Mouse (Mus musculus) embryo, embryonic 10.5 days (tissue): ENCODE data around the gene Dbr1.
A peak's percentile ranks its signal among the peaks of the same experiment; 100 is the strongest.
"Not testable (repeated sequence)": the region's sequence is repeated elsewhere in the genome, so short reads cannot be mapped to it uniquely, and the experiment has no call there.

ENCODE experiments used
- DNase-seq: peaks from one replicate; pipeline ENCODE4 v3.0.0-alpha.2; 2015; ENCODE audit warnings: low spot score

Gene Dbr1

GRCm38 (mm10) chr9:99575677-99576480 lies at the start of gene Dbr1:
Dbr1 (plus strand) TSS chr9:99575799.
- peak; percentile 97 for DNase-seq

GRCm38 (mm10) chr9:99531865-99532264 lies 43.7 kb upstream of the Dbr1 start:
- DNase-seq, result no peak

- no peak for DNase-seq
These were observed 29.3 kb upstream of the Dbr1 start for GRCm38 (mm10) chr9:99546259-99546658.

GRCm38 (mm10) chr9:99552068-99552467 lies 23.5 kb upstream of the Dbr1 start:
- DNase-seq, result no peak

GRCm38 (mm10) chr9:99553049-99553448 lies 22.6 kb upstream of the Dbr1 start:
- no peak for DNase-seq

- DNase-seq, result no peak
These were observed 21.5 kb upstream of the Dbr1 start for GRCm38 (mm10) chr9:99554052-99554451.

GRCm38 (mm10) chr9:99555253-99555652 lies 20.3 kb upstream of the Dbr1 start:
- DNase-seq, result no peak

- no peak for DNase-seq
These were observed 17.9 kb upstream of the Dbr1 start for GRCm38 (mm10) chr9:99557580-99558300.

GRCm38 (mm10) chr9:99558824-99559556 lies 16.6 kb upstream of the Dbr1 start:
- DNase-seq, result no peak

- DNase-seq, result no peak
These were observed 16.1 kb upstream of the Dbr1 start for GRCm38 (mm10) chr9:99559557-99559904.

GRCm38 (mm10) chr9:99560389-99560788 lies 15.2 kb upstream of the Dbr1 start:
- no peak for DNase-seq

- peak; percentile 73 for DNase-seq
These were observed 11.9 kb upstream of the Dbr1 start for GRCm38 (mm10) chr9:99563714-99564113.

GRCm38 (mm10) chr9:99568023-99568346 lies 7.6 kb upstream of the Dbr1 start:
- DNase-seq, result peak; percentile 57

GRCm38 (mm10) chr9:99568347-99569070 lies 7.1 kb upstream of the Dbr1 start, which contains the start of gene Armc8:
Armc8 (minus strand) TSS chr9:99568899.
- peak; percentile 90 for DNase-seq

GRCm38 (mm10) chr9:99569071-99569397 lies 6.6 kb upstream of the Dbr1 start:
- no peak for DNase-seq

- DNase-seq, result peak; percentile 70
These were observed 5.1 kb downstream of the Dbr1 start for GRCm38 (mm10) chr9:99580655-99581054.

GRCm38 (mm10) chr9:99587505-99588202 lies 12.1 kb downstream of the Dbr1 start:
- DNase-seq, result peak; percentile 81

- no peak for DNase-seq
These were observed 15.5 kb downstream of the Dbr1 start for GRCm38 (mm10) chr9:99591144-99591543.

GRCm38 (mm10) chr9:99599127-99599526 lies 23.5 kb downstream of the Dbr1 start:
- not testable (repeated sequence) for DNase-seq

- DNase-seq, result no peak
These were observed 28.0 kb downstream of the Dbr1 start for GRCm38 (mm10) chr9:99603566-99603965.

- no peak for DNase-seq
These were observed 36.6 kb downstream of the Dbr1 start, which contains the start of gene A4gnt for GRCm38 (mm10) chr9:99612202-99612601. A4gnt (plus strand) TSS chr9:99612502.

GRCm38 (mm10) chr9:99619688-99620087 lies 44.1 kb downstream of the Dbr1 start:
- no peak for DNase-seq
